Mouse (Mus musculus) liver, adult 2 months (tissue): Measurements from ENCODE around the gene Rufy3.

Experiments used
- CTCF ChIP-seq: fragments of 200-500 bp; IDR thresholded peaks from 2 replicates; pipeline ENCODE4 v1.5.1; 2011; ENCODE audit warnings: low read depth, low read length, control low read depth
- POLR2A ChIP-seq: fragments of 200-500 bp; IDR thresholded peaks from 2 replicates; pipeline ENCODE4 v1.6.1; 2011; ENCODE audit warnings: low read length, control low read depth; ENCODE audit not compliant: insufficient read depth; ENCODE audit errors: extremely low read depth

GRCm38 (mm10) chr5:88580681-88581080 is 15.8 kb downstream of the Rufy3 start:
- TF ChIP-seq POLR2A (no peak), CTCF (no peak)
